Mouse (Mus musculus): Measurements from ENCODE around the gene C5ar1. TPM values are rescaled to one million over a fixed set of nuclear protein-coding genes. Genes with fewer than 3 reads are reported as not detected.

The C5ar1 gene
- 10.3 TPM for polyA plus RNA-seq (2014; fragmentation: Illumina TruSeq; extraction: RNeasy Lipid Tissue Mini Kit (QIAGEN cat#74804); ENCODE audit: insufficient read depth, low read depth, low replicate concordance)

GRCm38 (mm10) chr7:16259110-16259590 is at the start of gene C5ar1:
Gene C5ar1, minus strand, starts transcription at chr7:16259540.

DNA sequence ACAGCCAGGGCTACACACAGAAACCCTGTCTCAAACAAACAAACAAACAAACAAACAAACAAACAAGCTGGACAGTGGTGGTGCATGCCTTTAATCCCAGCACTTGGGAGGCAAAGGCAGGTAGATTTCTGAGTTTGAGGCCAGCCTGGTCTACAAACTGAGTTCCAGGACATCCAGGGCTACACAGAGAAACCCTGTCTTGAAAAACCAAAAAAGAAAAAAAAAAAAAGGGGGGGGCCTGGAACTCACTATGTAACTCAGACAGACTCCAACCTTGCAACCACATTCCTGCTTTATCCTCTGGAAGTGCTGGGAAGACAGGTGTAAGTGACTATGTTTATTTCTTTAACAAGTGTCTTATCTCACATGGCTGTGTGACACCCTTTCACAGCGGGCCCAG is 48.8 kb upstream of the C5ar1 start, which contains the start of gene Bbc3:
Bbc3 (plus strand) TSS at position 301 of the 400 bp plus-strand sequence.

DNA sequence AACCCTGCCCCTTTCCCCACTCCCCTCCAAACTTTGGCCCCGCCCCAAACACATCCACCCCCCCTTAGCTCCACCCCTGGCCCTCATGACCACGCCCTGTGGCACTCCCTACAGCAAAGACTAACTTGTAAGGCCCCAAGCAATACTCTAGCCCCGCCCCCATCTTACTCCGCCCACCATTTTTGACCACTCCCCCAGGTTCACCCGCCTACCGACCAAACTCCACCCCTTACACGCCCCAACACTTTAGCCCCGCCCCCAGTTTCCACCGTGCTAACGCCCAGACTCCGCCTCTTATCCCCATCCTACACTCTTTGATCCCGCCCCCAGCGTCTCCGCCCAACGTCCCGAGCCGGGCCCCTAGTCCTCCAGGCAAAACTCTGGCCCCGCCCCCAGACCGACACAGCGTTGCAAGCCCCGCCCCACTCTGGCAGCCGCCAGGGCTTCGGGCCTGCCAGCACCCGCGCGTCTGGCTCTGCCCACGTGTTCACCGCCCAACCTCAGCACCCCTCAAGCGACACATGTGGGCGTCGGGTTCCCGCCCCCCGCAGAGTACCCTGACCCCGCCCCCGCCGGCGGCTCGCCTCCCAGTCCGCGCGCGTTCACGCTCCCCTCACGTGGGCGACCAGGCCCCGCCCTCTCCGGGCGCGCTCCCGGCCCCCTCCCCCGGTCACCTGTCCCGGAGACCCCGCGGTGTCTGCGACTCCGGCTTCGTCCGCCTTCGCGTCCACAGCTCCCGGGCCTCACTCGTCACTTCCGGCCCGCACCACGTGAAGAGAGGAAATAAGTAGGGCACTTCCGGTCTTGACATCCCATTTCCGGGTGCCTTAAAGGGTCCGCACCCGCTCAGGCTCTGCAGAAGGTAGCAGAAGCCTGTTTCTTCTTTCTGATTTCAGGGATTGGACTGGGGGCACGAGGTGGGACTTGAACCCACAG is 27.0 kb upstream of the C5ar1 start, which contains the start of gene Ccdc9:
Ccdc9 (minus strand) TSS at position 770 of the 936 bp plus-strand sequence.

GRCm38 (mm10) chr7:16273081-16273765 is 13.9 kb upstream of the C5ar1 start, which contains the start of gene Inafm1:
Gene Inafm1, minus strand, starts transcription at chr7:16273617.

DNA sequence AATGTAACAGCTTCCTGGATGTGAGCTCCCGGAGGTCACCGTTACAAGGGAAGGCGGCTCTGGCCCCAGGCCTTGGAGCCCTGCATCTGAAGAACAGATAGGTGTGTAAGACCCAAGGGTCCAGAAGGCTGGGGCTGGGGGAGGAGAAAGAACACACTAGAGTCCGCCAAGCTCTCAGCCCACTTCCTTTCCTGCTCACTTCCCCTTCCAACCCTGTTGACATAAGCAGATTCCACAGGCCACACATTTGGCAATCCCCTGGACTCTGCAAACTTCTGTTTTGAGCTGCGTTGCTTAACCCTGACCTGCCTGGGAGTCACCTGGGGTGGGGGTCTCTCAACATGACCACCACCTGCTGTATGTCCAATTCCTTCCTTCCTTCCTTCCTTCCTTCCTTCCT is 15.3 kb downstream of the C5ar1 start, which contains the start of gene C5ar2:
C5ar2 (minus strand) TSS at position 88 of the 400 bp plus-strand sequence.

GRCm38 (mm10) chr7:16221582-16222272 is 37.6 kb downstream of the C5ar1 start, which contains the start of gene Dhx34:
Gene Dhx34, minus strand, starts transcription at chr7:16222037.

Other genes starting within 250 kb of the C5ar1 start
- 2.7 TPM for gene Bicra, start 211.6 kb downstream of the C5ar1 start, polyA plus RNA-seq (2014; fragmentation: Illumina TruSeq; extraction: RNeasy Lipid Tissue Mini Kit (QIAGEN cat#74804); ENCODE audit: insufficient read depth, low read depth, low replicate concordance)
- gene Zfp541, start 197.7 kb downstream of the C5ar1 start, polyA plus RNA-seq (2014; fragmentation: Illumina TruSeq; extraction: RNeasy Lipid Tissue Mini Kit (QIAGEN cat#74804); ENCODE audit: insufficient read depth, low read depth, low replicate concordance) = not detected
- gene Napa, start 161.1 kb downstream of the C5ar1 start, polyA plus RNA-seq (2014; fragmentation: Illumina TruSeq; extraction: RNeasy Lipid Tissue Mini Kit (QIAGEN cat#74804); ENCODE audit: insufficient read depth, low read depth, low replicate concordance) = 58.6 TPM
- gene Kptn, start 139.6 kb downstream of the C5ar1 start, polyA plus RNA-seq (2014; fragmentation: Illumina TruSeq; extraction: RNeasy Lipid Tissue Mini Kit (QIAGEN cat#74804); ENCODE audit: insufficient read depth, low read depth, low replicate concordance) = 13.3 TPM
- 0.25 TPM for gene Slc8a2, start 129.7 kb downstream of the C5ar1 start, polyA plus RNA-seq (2014; fragmentation: Illumina TruSeq; extraction: RNeasy Lipid Tissue Mini Kit (QIAGEN cat#74804); ENCODE audit: insufficient read depth, low read depth, low replicate concordance)
- 7.1 TPM for gene Meis3, start 84.5 kb downstream of the C5ar1 start, polyA plus RNA-seq (2014; fragmentation: Illumina TruSeq; extraction: RNeasy Lipid Tissue Mini Kit (QIAGEN cat#74804); ENCODE audit: insufficient read depth, low read depth, low replicate concordance)
- 5.7 TPM for gene Dhx34, start 37.5 kb downstream of the C5ar1 start, polyA plus RNA-seq (2014; fragmentation: Illumina TruSeq; extraction: RNeasy Lipid Tissue Mini Kit (QIAGEN cat#74804); ENCODE audit: insufficient read depth, low read depth, low replicate concordance)
- 1.2 TPM for gene C5ar2, start 15.4 kb downstream of the C5ar1 start, polyA plus RNA-seq (2014; fragmentation: Illumina TruSeq; extraction: RNeasy Lipid Tissue Mini Kit (QIAGEN cat#74804); ENCODE audit: insufficient read depth, low read depth, low replicate concordance)
- gene Inafm1, start 14.1 kb upstream of the C5ar1 start, polyA plus RNA-seq (2014; fragmentation: Illumina TruSeq; extraction: RNeasy Lipid Tissue Mini Kit (QIAGEN cat#74804); ENCODE audit: insufficient read depth, low read depth, low replicate concordance) = 21.4 TPM
- gene Ccdc9, start 27.3 kb upstream of the C5ar1 start, polyA plus RNA-seq (2014; fragmentation: Illumina TruSeq; extraction: RNeasy Lipid Tissue Mini Kit (QIAGEN cat#74804); ENCODE audit: insufficient read depth, low read depth, low replicate concordance) = 58.7 TPM
- gene Bbc3, start 48.9 kb upstream of the C5ar1 start, polyA plus RNA-seq (2014; fragmentation: Illumina TruSeq; extraction: RNeasy Lipid Tissue Mini Kit (QIAGEN cat#74804); ENCODE audit: insufficient read depth, low read depth, low replicate concordance) = 17.1 TPM
- 51.7 TPM for gene Sae1, start 128.3 kb upstream of the C5ar1 start, polyA plus RNA-seq (2014; fragmentation: Illumina TruSeq; extraction: RNeasy Lipid Tissue Mini Kit (QIAGEN cat#74804); ENCODE audit: insufficient read depth, low read depth, low replicate concordance)
- 9.9 TPM for gene Zc3h4, start 141.4 kb upstream of the C5ar1 start, polyA plus RNA-seq (2014; fragmentation: Illumina TruSeq; extraction: RNeasy Lipid Tissue Mini Kit (QIAGEN cat#74804); ENCODE audit: insufficient read depth, low read depth, low replicate concordance)
- 63.6 TPM for gene Tmem160, start 193.2 kb upstream of the C5ar1 start, polyA plus RNA-seq (2014; fragmentation: Illumina TruSeq; extraction: RNeasy Lipid Tissue Mini Kit (QIAGEN cat#74804); ENCODE audit: insufficient read depth, low read depth, low replicate concordance)
- not detected for gene Npas1, start 218.2 kb upstream of the C5ar1 start, polyA plus RNA-seq (2014; fragmentation: Illumina TruSeq; extraction: RNeasy Lipid Tissue Mini Kit (QIAGEN cat#74804); ENCODE audit: insufficient read depth, low read depth, low replicate concordance)

All from lung, adult 10 weeks (tissue).